Mouse (Mus musculus) liver, embryonic 14.5 days (tissue): ENCODE measurements around the gene Ube3c.
"Not testable (repeated sequence)": the region's sequence is repeated elsewhere in the genome, so short reads cannot be mapped to it uniquely, and the experiment has no call there.

ENCODE experiments used
- CTCF ChIP-seq: IDR thresholded peaks from 2 replicates; pipeline ENCODE4 v1.5.1; 2016; ENCODE audit warnings: antibody characterized with exemption, low read depth, control low read depth
- EP300 ChIP-seq: IDR thresholded peaks from 2 replicates; pipeline ENCODE4 v1.6.1; 2016; ENCODE audit warnings: antibody characterized with exemption, low read depth

DNA sequence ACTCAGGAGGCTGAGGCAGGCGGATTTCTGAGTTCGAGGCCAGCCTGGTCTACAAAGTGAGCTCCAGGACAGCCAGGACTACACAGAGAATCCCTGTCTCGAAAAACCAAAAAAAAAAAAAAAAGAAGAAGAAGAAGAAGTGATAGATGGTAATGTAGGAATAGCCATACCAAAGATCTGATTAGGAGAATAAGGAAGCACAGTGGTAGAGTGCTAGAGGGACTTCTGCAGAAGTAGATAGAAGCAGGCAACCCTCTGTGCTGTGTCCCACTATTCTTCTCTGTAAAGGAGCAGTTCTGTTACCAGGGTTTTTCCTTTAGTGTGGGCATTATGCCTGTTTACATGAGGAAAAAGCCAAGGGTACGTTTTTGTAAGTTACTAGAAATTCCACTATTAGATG lies 92.2 kb downstream of the Ube3c start:
- TF ChIP-seq EP300, CTCF: not testable (repeated sequence)
